Mouse (Mus musculus): Measurements from ENCODE around the gene Prrt4.

The Prrt4 gene

DNA sequence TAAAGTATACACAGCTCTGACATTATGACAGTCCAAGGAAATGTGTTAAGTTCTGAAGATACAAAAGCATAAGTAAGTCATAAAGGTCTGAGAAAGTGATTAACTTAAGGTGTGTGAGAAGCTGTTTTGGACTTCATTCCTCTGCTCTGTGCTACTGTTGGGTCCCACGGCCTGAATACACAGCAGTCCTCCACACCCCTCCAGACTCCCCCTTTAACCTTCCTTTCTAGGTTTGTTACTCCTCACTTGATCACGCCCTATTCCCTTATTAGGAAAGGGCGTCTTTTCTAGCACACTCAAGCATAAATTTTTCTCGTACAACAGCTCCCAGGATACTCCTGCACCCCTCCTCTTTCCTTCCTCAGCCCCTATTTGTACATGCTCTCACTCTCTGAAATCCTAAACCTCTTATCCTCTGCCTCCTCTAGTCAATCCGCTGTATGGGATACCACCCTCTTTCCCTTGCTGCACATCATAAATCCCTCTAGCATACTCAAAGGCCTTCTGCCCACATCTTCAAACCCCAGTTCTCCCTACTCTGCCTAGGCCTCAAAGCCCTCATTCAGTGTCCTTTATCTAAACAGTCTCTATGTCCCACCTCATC lies 31.9 kb downstream of the Prrt4 start:
- no peak for DNase-seq

DNA sequence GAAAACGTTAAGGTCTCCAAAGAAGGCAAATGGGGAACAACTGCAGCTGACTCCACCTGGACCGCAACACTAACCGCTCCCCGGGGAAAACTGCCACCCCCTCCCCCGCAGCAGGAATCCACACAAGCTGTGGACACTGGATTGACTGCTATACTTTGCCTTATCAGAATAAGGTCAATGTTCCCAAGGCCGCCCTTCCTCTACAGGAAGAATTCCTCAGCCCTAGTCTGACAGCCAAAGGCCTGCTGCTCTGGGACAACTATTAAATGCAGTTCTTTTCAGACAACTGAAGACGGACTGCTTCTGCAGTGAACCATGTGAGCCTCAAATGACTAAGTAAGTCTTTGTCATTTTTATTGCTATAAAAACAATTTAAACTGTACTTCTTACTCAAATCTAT lies 32.7 kb downstream of the Prrt4 start:
- no peak for DNase-seq

DNA sequence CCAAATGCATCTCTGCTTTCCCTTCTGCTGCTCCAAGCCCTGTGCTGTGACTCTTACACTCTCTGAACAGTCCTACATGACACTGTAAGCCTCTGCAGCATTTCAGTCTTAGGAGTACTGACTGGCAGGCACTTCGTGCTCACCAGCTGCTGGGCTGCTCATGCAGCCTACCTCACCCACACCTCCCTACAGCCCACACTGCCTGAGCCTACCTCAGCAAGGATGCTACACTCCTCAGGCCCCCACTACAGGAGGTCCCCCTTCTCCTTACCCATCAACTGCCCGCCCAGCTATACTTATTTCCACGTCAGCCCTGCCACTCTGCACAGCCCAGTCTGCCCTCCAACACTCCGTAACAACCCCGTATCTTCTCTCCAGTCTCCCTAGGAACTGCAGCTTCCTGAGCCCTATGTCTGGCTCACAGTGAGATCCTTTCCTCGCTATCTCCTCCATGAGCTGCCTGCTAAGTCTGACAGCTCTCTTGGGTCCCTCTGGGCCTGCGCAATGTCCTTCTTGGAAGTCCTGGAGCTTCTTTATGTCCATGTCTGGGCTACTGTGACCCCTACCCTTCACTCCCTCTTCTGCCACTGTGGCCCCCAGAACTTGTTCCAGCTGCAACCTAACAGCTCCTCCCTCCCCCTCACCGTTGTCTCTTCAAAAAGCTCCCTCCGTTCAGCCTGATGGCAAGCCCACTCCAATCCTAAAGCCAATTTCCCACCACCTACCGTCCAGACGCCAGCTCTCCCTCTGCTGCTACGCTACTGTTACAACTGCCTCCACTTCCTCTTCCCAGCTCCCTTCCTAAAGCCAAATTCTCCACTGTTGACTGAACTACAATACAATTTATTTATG lies 33.7 kb downstream of the Prrt4 start:
- DNase-seq = no peak

DNA sequence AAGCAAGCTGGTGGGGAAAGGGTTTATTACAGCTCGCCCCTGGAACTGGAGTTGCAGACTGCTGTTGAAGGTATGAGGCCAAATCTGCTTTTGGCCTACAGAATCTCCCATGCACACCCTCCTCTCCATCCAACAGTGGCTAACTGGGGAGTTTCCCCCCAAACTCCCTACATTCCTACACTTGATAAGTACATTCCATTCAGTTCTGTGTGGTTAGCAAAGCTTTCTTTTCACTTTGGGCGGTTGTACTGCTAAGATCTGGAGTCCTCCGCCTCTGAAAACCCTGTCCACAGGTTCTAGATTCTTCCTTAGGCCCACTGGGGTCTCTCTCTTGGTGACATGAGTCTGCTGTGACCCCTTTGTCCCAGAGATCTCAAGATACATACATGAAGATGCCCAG lies 34.4 kb downstream of the Prrt4 start:
- DNase-seq = no peak

DNA sequence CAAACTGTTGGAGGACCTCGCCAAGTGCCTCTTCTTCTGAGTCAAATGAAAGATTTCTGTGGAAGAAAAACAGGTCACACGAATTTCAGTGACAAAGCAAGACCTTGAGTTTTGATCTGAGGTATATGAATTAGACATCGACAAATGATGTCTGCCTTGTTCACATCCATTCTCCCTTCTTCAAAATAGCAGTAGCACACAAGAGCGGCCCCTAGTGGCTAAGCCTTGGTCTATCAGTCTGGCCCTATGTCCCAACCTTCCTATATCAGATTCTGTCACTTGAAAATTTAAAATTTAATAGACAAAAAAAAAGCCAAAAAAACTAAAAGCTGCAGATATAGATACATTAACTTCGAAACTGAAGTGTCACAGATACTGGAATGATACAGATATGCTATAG lies 35.8 kb downstream of the Prrt4 start:
- peak; percentile 14 to 79 for DNase-seq

DNA sequence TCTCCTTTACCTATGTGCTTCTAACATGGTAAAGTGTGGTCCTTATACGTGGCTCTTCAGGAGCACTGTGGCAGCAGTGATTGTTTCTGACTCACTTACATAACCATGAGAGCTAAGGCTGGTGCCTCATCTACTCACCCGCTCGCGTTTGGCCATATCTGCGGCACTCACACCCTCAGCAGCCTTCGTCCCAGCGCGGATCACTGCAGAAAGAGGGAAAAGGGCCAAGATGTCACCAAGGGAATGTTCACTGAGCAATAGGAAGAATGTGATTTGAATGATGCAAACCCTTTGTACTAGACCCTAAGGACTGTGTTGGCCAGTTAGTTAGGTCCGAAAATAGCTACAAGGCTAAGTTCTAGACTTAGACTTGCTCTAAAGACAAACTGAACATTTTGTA lies 41.9 kb downstream of the Prrt4 start:
- no peak for DNase-seq

DNA sequence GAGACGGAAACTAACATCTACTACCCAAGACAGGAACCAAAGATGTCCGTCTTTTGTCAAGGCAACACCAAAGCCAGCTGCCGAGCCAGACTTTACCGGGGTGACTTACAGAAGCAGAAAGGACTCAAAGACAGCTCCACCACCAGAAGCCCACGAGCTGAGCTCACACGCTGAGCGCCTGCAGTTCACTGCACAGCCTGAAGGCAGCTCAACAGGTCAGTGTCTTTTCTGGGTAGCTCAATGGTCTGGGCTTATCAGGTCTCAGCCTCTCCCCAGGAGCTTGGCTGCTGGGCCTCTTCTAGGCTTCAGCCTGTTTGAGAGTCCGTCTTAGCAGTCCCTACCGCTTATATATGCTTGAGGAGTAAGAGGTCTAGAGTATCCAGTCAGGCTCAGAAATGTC lies 46.3 kb downstream of the Prrt4 start:
- no peak for DNase-seq

DNA sequence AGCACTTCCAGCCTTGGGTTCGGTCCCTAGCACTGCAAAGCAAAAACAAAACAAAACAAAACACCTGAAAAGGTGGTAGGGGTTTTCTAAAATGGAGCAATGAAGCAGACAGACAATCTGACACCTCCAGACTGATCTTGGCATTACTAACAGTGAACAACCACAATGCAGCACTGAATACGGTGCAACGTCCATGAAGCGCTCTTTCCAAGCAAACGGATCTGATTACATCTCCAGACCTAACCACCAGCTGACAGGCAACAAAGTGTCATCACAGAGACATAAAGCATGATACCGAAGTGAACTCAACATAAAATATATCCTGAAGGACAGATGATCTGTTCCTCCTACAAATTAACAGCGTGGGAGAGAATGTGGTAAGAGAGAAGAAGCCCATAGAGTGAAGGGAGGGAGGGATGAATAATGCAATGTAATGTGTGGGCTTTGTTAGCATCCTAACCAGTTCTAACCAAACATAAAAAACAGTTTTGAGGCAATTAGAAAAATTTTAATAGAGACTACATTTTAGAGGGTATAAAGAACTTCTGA lies 52.4 kb downstream of the Prrt4 start:
- DNase-seq = no peak

DNA sequence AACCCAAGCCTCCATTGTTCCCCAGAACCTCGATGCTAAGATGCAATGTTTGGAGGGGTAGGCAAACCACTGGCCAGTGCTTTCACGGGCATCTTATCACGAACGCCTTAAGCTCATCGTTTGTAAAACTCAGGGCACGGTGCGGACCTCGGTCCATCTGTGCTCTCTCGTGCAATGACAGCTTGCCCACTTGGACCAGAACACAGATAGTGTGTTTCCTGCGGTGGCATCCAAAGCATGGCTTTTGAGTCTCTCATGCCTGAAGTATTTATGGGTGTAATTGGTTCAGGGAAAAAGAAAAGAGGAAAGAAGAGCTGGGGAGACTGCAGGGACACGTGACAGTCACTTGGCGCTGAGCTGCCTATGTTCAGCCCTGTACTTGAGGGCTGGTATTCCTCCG lies 59.4 kb downstream of the Prrt4 start:
- DNase-seq = no peak

All from kidney, postnatal 36 days (tissue).